Mouse (Mus musculus): ENCODE measurements around the gene Slc30a7.

GRCm38 (mm10) chr3:115892341-115892740 is 114.9 kb downstream of the Slc30a7 start:
- TF ChIP-seq CTCF (IDR thresholded peaks at IDR 0.05; ENCODE audit: low read depth, low read length) (no peak), POLR2A (IDR thresholded peaks at IDR 0.05; ENCODE audit: extremely low read depth, insufficient read depth, low read length) (no peak)
